Mouse (Mus musculus): ENCODE measurements around the gene Slc39a13. TPM values are rescaled to one million over a fixed set of nuclear protein-coding genes. Genes with fewer than 3 reads are reported as not detected.
"Not testable (repeated sequence)": the region's sequence is repeated elsewhere in the genome, so short reads cannot be mapped to it uniquely, and the experiment has no call there.

Slc39a13 gene
- total RNA-seq, 2 experiments from 2014 or later: 35.7 to 42.0 TPM

DNA sequence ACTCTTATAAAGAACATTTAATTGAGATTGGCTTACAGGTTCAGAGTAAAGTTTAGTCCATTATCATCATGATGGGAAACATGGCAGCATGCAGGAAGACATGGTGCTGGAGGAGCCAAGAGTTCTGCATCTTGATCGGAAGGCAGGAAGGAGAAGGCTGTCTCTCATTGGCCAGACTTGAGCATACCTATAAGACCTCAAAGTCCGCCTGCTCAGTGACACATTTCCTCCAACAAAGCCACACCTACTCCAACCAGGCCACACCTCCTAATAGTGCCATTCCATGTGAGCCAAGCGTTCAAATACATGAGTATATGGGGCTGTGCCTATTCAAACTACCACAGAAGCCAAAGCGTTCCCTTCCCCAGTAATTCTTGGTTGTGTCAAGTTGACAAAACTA, 39.0 kb downstream of the Slc39a13 start:
- DNase-seq (ENCODE audit: low spot score in 2 of 2): no peak

- no peak for DNase-seq (ENCODE audit: low spot score in 2 of 2)
Observed at GRCm38 (mm10) chr2:91027391-91028214, 42.6 kb downstream of the Slc39a13 start.

DNA sequence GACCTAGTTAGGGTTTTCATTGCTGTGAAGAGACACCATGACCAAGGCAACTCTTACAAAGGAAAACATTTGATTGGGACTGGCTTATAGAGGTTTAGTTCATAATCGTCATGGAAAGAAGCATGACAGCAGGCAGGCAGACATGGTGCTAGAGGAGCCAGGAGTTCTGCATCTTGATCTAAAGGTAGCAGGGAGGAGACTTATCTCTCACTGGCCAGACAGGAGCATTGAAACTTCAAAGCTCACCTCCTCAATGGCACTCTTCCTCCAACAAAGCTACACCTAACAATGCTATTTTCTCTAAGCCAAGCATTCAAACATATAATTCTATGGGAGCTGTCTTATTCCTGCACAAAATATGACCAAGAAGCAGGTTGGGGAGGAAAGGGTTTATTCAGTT, 43.7 kb downstream of the Slc39a13 start:
- DNase-seq (ENCODE audit: low spot score in 2 of 2): no peak

- DNase-seq (ENCODE audit: low spot score in 2 of 2): no peak
Observed at GRCm38 (mm10) chr2:91025081-91025516, 45.1 kb downstream of the Slc39a13 start.

- DNase-seq (ENCODE audit: low spot score in 2 of 2): no peak
Observed at GRCm38 (mm10) chr2:91023956-91024355, 46.3 kb downstream of the Slc39a13 start.

- DNase-seq (ENCODE audit: low spot score in 2 of 2): no peak
Observed at GRCm38 (mm10) chr2:91023131-91023530, 47.1 kb downstream of the Slc39a13 start.

DNA sequence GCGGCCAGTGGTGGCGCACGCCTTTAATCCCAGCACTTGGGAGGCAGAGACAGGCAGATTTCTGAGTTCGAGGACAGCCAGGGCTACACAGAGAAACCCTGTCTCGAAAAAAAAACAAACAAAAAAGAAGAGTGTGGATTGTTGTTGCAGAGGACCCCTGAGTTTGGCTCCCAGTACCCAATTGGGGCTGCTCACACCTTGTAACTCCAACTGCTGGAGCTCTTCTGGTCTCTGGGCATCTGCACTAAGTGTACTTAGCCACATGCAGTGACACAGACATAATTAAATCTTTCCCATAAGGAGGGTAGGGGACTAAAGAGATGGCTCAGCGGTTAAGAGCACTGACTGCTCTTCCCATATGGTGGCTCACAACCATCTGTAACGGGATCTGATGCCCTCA, 48.0 kb downstream of the Slc39a13 start:
- not testable (repeated sequence) for DNase-seq (ENCODE audit: low spot score in 2 of 2)

GRCm38 (mm10) chr2:91019911-91020310, 50.3 kb downstream of the Slc39a13 start:
- no peak for DNase-seq (ENCODE audit: low spot score in 2 of 2)

GRCm38 (mm10) chr2:91018061-91018788, 52.0 kb downstream of the Slc39a13 start:
- DNase-seq (ENCODE audit: low spot score in 2 of 2): no peak

- no peak for DNase-seq (ENCODE audit: low spot score in 2 of 2)
Observed at GRCm38 (mm10) chr2:91015386-91015785, 54.8 kb downstream of the Slc39a13 start.

DNA sequence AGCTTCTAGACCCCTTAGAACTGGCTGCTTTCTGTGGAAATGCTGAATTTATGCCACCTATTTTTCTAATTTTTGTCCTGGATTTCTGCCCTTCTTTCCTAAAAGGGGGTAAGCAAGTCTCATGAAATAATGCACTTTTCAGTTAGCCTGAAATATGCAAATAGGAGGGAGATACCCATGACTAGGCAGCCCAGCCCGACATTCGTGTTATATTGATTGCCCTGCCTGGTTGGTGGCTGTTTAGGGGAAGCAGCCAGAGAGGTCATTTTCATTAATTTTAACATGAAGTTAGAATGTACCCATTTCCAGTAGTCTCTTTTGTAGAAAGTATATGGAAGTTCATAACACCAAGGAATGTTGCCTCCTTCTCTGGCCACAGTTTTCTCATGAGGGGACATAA, 56.3 kb downstream of the Slc39a13 start:
- no peak for DNase-seq (ENCODE audit: low spot score in 2 of 2)

Other genes with a start within 250 kb of the Slc39a13 start
- 100 to 1,000 TPM; 177 to 190 TPM for gene Mtch2, start 223.3 kb downstream of the Slc39a13 start, total RNA-seq (2021)
- gene C1qtnf4, start 184.6 kb downstream of the Slc39a13 start, total RNA-seq (2021): 1 to 10 TPM; 5.4 to 5.6 TPM
- 10 to 100 TPM; 35.6 to 37.4 TPM for gene Kbtbd4, start 165.7 kb downstream of the Slc39a13 start, total RNA-seq (2021)
- gene Ndufs3, start 165.6 kb downstream of the Slc39a13 start, total RNA-seq (2021): 100 to 1,000 TPM; 354 to 392 TPM
- gene Celf1, start 130.0 kb downstream of the Slc39a13 start, total RNA-seq (2021): 100 to 1,000 TPM in 1 of 2 experiments, 10 to 100 TPM in 1; 94.0 to 103 TPM
- 1 to 10 TPM; 4.2 to 4.9 TPM for gene Rapsn, start 34.8 kb downstream of the Slc39a13 start, total RNA-seq (2021)
- gene Psmc3, start 16.4 kb downstream of the Slc39a13 start, total RNA-seq (2021): 100 to 1,000 TPM; 203 to 210 TPM
- gene Spi1, start 12.0 kb upstream of the Slc39a13 start, total RNA-seq (2021): 1 to 10 TPM; 7.8 to 7.9 TPM
- under 1 TPM in 1 of 2 experiments, not detected in 1; 0.17 TPM for gene Mybpc3, start 47.7 kb upstream of the Slc39a13 start, total RNA-seq (2021)
- 10 to 100 TPM; 27.4 to 31.8 TPM for gene Madd, start 113.4 kb upstream of the Slc39a13 start, total RNA-seq (2021)
- 10 to 100 TPM; 10.3 to 11.5 TPM for gene Nr1h3, start 132.4 kb upstream of the Slc39a13 start, total RNA-seq (2021)
- 10 to 100 TPM; 47.3 TPM for gene Acp2, start 132.5 kb upstream of the Slc39a13 start, total RNA-seq (2021)
- gene Ddb2, start 166.6 kb upstream of the Slc39a13 start, total RNA-seq (2021): 10 to 100 TPM; 19.1 to 19.7 TPM
- gene Pacsin3, start 185.5 kb upstream of the Slc39a13 start, total RNA-seq (2021): 100 to 1,000 TPM; 111 to 112 TPM
- gene Arfgap2, start 194.6 kb upstream of the Slc39a13 start, total RNA-seq (2021): 100 to 1,000 TPM; 112 to 119 TPM